Mouse (Mus musculus) midbrain, embryonic 13.5 days (tissue): ENCODE measurements around the gene Slc29a3. TPM values are rescaled to one million over a fixed set of nuclear protein-coding genes. Genes with fewer than 3 reads are reported as not detected.

ENCODE experiments used
- ATAC-seq: fragments of 200-750 bp; cut with Nextera tagmentation; 2 replicates; pipeline ENCODE4 v1.8.0; 2017; ENCODE audit warnings: mild to moderate bottlenecking, moderate TSS enrichment, moderate library complexity
- H3K27ac ChIP-seq: fragments of 300-500 bp; sonication (generic); 2 replicates; pipeline ENCODE4 v1.5.1; 2015; ENCODE audit warnings: inconsistent platforms, mild to moderate bottlenecking, moderate library complexity
- H3K27me3 ChIP-seq: fragments of 300-500 bp; sonication (generic); 2 replicates; pipeline ENCODE4 v1.6.1; 2015; ENCODE audit warnings: mild to moderate bottlenecking, inconsistent platforms
- H3K36me3 ChIP-seq: fragments of 300-500 bp; sonication (generic); 2 replicates; pipeline ENCODE4 v1.6.1; 2015; ENCODE audit warnings: mild to moderate bottlenecking, inconsistent platforms
- H3K4me1 ChIP-seq: fragments of 300-500 bp; sonication (generic); replicated peaks from 2 replicates; pipeline ENCODE4 v1.6.1; 2015; ENCODE audit warnings: inconsistent platforms
- H3K4me2 ChIP-seq: fragments of 300-500 bp; sonication (generic); replicated peaks from 2 replicates; pipeline ENCODE4 v1.6.1; 2015; ENCODE audit warnings: moderate library complexity, mild to moderate bottlenecking, inconsistent platforms
- H3K4me3 ChIP-seq: fragments of 300-500 bp; sonication (generic); replicated peaks from 2 replicates; pipeline ENCODE4 v1.5.1; 2015; ENCODE audit warnings: mild to moderate bottlenecking, inconsistent platforms
- H3K9ac ChIP-seq: fragments of 300-500 bp; sonication (generic); replicated peaks from 2 replicates; pipeline ENCODE4 v1.6.1; 2015; ENCODE audit warnings: mild to moderate bottlenecking, inconsistent platforms
- H3K9me3 ChIP-seq: fragments of 300-500 bp; sonication (generic); 2 replicates; pipeline ENCODE4 v1.6.1; 2016; ENCODE audit warnings: mild to moderate bottlenecking, inconsistent platforms
- WGBS: fragments of 180-500 bp; shearing (Covaris S2); methylation state at CpG from one replicate; pipeline ENCODE4 v1.1.7; 2015; 5-methylcytosine and 5-hydroxymethylcytosine counted together
- polyA plus RNA-seq: library from polyadenylated mRNA; unstranded; fragments of >200 nt; fragmentation: Nextera tagmentation; extraction: Ambion mirVana; gene quantifications from 2 replicates; pipeline ENCODE4 v1.2.1, GENCODE M21; 2015

Slc29a3 gene
- polyA plus RNA-seq, 1 experiment from 2014 or later: 10.3 TPM

DNA sequence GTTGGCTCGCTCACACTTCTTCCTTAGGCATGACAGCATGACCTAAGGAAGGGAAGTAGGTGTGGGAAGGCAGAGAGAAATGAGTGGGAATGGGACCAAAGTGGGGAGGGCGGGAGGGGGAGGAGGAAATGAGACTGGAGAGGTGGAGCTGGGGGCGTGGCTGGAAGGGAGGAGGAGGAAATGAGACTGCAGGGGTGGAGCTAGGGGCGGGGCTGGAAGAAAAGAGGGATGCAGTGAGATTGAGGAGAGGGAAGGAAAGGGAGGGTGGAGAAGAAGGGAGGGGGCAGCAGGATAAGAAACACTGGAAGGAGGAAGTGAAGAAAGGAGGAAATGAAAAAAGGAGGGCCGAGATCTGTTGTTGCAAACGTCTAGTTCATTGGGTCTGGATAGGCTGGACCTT lies 61.6 kb downstream of the Slc29a3 start:
- Histone ChIP-seq H3K27me3 (peaks cover 46% of the 10 kb centered on the region), H3K4me1 (peaks cover 21% of the 10 kb centered on the region), H3K9ac (no peak overlapping the region), H3K27ac (no peak overlapping the region), H3K36me3 (no peaks in the 10 kb centered on the region), H3K9me3 (no peaks in the 10 kb centered on the region), H3K4me3 (no peak overlapping the region), H3K4me2 (no peak overlapping the region)
- no peak for ATAC-seq
- WGBS: 50% methylated on average over 6 of the region's 6 CpGs

DNA sequence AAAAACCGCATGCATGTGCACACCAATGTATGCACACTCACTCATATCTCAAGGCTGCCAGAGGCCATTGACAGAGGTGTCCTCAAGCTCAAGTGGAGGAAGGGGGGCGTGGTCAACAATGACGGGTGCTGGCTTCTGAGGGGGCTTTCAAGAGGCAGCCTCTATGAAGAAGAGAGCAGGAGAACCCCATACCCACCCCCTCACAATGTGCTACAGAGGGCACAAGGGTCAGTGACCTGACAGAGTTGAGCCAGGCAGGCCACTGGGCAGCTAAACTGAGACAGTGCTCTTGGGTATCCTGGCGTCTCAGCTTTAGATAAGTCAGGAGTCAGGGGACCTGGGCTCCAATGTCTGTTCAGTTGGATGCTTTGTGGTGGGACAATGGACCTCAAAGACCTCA lies 63.2 kb downstream of the Slc29a3 start:
- H3K9me3 ChIP-seq: no peaks in the 10 kb centered on the region
- no peak overlapping the region for H3K9ac ChIP-seq
- H3K36me3 ChIP-seq: no peaks in the 10 kb centered on the region
- no peak overlapping the region for H3K4me2 ChIP-seq
- peaks cover 27% of the 10 kb centered on the region for H3K4me1 ChIP-seq
- H3K27ac ChIP-seq: no peak overlapping the region
- H3K27me3 ChIP-seq: peaks cover 62% of the 10 kb centered on the region
- H3K4me3 ChIP-seq: no peak overlapping the region
- 78% methylated on average over 4 of the region's 4 CpGs for WGBS
- ATAC-seq: no peak

DNA sequence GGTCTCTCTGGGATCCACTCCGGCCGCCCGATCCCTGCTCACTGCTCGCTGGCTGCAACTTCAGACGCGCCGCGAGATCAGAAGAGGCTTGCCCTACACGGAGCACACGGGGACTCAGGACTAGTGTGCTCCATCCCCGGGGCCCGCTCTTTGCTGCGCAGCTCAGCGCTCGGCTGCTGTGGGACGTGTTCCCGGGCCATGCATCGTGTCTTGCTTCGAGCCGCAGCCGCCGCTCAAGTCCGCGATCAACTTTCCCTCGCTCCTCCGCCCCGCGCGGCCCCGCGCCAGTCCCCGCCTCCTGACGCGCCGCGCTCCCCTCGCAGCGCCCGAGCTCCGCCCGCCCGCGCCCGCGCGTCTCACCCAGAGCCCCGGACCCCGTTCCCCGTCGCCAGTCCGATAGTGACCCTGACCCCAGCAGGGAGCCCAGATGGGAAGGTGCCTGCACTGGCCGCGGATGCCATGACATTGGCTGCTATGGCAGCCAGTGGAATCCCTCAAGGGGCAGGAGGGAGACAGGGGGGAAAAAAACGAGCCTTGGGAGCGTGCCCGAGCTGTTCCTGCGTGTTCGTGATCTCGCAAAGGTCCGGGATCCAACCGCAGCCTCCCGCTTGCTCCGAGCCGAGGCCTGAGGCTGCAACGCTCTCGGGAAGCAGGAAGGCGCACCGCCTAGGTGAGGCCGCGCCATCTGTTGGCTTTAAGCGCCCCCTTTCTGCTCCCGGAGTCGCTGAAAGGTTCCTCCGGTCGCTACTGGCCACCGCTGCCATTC lies 65.4 kb downstream of the Slc29a3 start:
- Histone ChIP-seq H3K36me3 (no peaks in the 10 kb centered on the region), H3K9ac (peak overlapping the region; percentile 66), H3K4me1 (peaks cover 27% of the 10 kb centered on the region), H3K4me2 (peak overlapping the region; percentile 99), H3K27me3 (peaks cover 78% of the 10 kb centered on the region), H3K27ac (peak overlapping the region; percentile 17; the same call in 1 of the 2 replicates), H3K4me3 (peak overlapping the region; percentile 58), H3K9me3 (no peaks in the 10 kb centered on the region)
- under 1% methylated on average over 76 of the region's 76 CpGs for WGBS
- peak; percentile 77 for ATAC-seq

DNA sequence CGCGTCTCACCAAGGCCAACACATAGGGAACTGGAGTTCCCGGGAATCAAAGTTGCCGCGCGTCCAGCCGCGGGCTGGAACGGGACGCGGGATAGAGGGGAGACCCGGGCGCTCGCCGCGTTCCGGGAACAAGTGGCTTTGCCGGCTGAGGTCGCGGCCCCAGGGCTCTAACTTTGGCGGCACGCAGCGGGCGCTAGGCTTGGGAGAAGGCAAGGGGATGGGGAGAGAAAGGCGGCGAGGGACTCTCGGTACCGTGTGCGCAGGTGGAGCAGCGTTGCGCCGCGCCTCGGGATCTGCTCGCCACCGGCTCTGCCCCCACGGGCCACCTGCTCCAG lies 66.0 kb downstream of the Slc29a3 start:
- Histone ChIP-seq H3K4me3 (peak overlapping the region; percentile 58), H3K36me3 (no peaks in the 10 kb centered on the region), H3K9ac (peak overlapping the region; percentile 66; the same call in 1 of the 2 replicates), H3K27me3 (peaks cover 78% of the 10 kb centered on the region), H3K9me3 (no peaks in the 10 kb centered on the region), H3K27ac (no peak overlapping the region), H3K4me2 (peak overlapping the region; percentile 99), H3K4me1 (peaks cover 25% of the 10 kb centered on the region)
- peak; percentile 6; the same call in 1 of the 2 replicates for ATAC-seq
- WGBS: under 1% methylated on average over 37 of the region's 37 CpGs

DNA sequence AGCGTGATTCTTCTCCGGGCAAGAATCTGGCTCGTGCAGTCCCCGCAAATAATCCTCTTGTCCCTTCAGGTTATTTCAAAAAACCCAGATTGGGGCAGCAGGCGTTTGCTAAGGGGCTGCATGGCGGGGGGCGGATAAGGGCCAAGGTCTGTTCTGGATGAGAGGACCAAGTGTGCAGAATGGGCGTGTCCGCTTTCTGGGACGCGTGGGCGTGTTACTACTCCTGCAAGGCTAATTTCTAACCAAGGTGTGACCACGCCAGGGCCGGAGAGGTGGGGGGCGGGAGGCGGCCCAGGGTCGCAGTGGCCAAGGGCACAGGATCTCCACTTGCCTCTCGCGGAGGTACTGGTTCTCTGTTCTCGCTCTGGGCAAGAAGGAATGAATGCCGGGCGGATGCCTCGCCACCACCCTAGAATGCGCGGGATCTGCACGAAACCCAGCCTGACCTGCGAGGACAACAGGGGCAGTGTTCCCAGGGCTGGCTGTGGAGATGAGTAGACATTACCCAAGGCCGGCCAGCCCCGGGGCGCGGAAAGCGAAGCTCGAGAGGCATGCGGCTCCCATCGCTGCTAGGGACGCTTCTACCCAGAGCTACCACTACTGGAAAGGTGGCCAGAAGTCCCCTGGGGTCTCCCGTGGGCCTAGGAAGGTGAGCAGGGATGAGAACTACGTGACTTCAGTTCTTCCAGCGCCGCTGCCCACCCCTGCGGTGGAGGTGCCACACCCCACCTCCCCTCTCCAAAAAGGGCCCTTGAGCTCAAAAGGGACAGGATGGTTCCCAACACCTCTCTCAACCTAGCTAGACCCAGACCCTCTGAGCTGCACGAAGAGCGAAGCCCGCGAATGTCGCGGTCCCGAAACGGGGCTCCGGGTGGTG lies 66.6 kb downstream of the Slc29a3 start:
- Histone ChIP-seq H3K9me3 (no peaks in the 10 kb centered on the region), H3K36me3 (no peaks in the 10 kb centered on the region), H3K4me2 (peak overlapping the region; percentile 99), H3K27ac (no peak overlapping the region), H3K4me3 (peak overlapping the region; percentile 58), H3K27me3 (peaks cover 78% of the 10 kb centered on the region), H3K9ac (no peak overlapping the region), H3K4me1 (peaks cover 22% of the 10 kb centered on the region)
- 6% methylated on average over 50 of the region's 50 CpGs for WGBS
- ATAC-seq: no peak

DNA sequence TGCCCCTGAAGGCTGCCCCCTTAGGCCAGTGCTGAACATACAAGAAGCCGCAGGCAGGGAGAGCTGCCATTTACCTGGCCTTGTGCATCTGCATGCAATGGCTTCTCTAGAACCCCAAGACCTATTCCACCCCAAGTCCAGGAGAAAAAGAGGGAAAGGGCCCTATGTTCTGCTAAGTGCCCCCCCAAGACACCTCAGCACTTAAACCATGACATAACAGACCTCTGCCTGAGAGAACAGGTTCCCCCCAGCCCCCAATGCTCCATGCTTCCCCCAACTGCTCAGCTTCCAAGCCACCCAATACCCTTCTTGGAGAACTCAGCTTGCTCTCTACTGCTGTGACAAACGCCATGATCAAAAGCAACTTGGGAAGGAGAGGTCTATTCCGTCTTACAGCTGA lies 73.7 kb downstream of the Slc29a3 start:
- no peak for ATAC-seq
- H3K4me2 ChIP-seq: no peak overlapping the region
- H3K4me3 ChIP-seq: no peak overlapping the region
- WGBS: 88% methylated on average over 3 of the region's 3 CpGs
- no peak overlapping the region for H3K9ac ChIP-seq
- peaks cover 11% of the 10 kb centered on the region for H3K27me3 ChIP-seq
- no peaks in the 10 kb centered on the region for H3K36me3 ChIP-seq
- H3K9me3 ChIP-seq: no peaks in the 10 kb centered on the region
- no peaks in the 10 kb centered on the region for H3K4me1 ChIP-seq
- H3K27ac ChIP-seq: no peak overlapping the region

DNA sequence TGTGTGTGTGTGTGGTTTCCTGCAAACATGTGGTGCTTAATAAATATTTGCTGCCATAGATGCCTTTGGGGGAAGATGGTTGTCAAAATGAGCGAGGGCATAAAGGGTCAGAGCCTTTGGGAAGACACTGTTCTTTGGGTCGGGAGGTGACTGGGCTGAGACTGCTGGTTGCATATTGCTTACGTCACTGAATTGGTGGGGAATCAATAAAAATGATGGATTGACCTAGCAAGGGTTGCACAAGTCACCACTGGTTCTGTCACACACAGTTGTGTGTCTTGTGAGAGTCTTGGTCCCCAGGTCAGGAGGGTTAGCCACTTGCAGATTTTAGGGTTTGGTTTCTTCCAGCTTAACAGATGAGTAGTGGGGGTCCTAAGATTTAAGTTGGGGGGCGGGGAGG lies 75.3 kb downstream of the Slc29a3 start:
- Histone ChIP-seq H3K36me3 (no peaks in the 10 kb centered on the region), H3K9me3 (no peaks in the 10 kb centered on the region), H3K4me1 (no peaks in the 10 kb centered on the region), H3K27me3 (no peaks in the 10 kb centered on the region), H3K27ac (no peak overlapping the region), H3K4me3 (no peak overlapping the region), H3K4me2 (no peak overlapping the region), H3K9ac (no peak overlapping the region)
- no peak for ATAC-seq
- 87% methylated on average over 4 of the region's 4 CpGs for WGBS

DNA sequence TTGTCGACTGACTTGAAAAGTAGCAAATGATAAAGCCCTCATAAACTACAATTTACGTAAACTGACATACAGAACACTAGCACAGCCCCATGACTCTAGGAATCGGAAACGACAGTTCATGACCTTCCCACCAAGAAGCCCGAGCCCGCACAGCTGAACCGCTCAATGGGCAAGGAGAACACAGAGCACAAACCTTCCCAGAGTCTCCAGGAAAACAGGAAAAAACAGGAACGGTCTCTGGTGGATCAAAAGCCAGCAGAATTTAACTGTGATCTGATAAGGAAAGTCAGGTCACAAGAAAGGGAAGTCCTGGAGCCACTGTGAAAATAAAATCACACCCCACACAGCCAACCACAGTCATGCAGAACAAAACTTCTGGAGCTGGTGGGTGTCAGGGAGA lies 82.4 kb downstream of the Slc29a3 start:
- Histone ChIP-seq H3K27ac (no peak overlapping the region), H3K27me3 (no peaks in the 10 kb centered on the region), H3K4me3 (no peak overlapping the region), H3K36me3 (no peaks in the 10 kb centered on the region), H3K4me2 (no peak overlapping the region), H3K9ac (no peak overlapping the region), H3K4me1 (no peaks in the 10 kb centered on the region), H3K9me3 (no peaks in the 10 kb centered on the region)
- WGBS: 76% methylated on average over 8 of the region's 8 CpGs
- no peak for ATAC-seq

DNA sequence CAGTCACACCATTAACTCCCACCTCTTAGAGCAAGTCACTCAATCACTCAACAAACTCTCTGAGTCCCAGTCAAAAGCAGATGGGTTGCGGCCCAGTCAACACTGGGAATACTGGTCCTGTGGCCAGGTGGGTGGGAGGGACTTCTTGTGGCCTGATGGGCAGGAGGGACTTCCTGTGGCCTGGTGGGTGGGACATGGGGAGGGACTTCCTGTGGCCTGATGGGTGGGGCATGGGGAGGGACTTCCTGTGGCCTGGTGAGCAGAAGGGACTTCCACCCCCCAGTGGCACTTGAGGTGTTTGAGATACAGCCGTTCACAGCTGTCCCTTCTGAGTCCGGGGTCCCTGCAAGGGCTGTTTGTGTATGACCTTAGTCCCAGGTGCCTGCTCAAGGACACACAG lies 84.0 kb downstream of the Slc29a3 start:
- no peak overlapping the region for H3K27ac ChIP-seq
- H3K4me2 ChIP-seq: no peak overlapping the region
- H3K4me1 ChIP-seq: no peaks in the 10 kb centered on the region
- H3K27me3 ChIP-seq: no peaks in the 10 kb centered on the region
- 93% methylated on average over 3 of the region's 3 CpGs for WGBS
- no peak overlapping the region for H3K4me3 ChIP-seq
- no peaks in the 10 kb centered on the region for H3K36me3 ChIP-seq
- no peak overlapping the region for H3K9ac ChIP-seq
- no peak for ATAC-seq
- H3K9me3 ChIP-seq: no peaks in the 10 kb centered on the region

Other genes with a start within 250 kb of the Slc29a3 start
- gene Cdh23, start 56.3 kb downstream of the Slc29a3 start, polyA plus RNA-seq: 4.8 and 5.7 TPM in 2 replicates
- 3.1 and 4.0 TPM in 2 replicates for gene Unc5b, start 78.8 kb upstream of the Slc29a3 start, polyA plus RNA-seq